Mouse (Mus musculus): Measurements from ENCODE around the gene Eif4g3.

Eif4g3 gene

GRCm38 (mm10) chr4:138107441-138108409 lies 114.9 kb downstream of the Eif4g3 start:
- DNase-seq, result peak; percentile 59 to 63

GRCm38 (mm10) chr4:138108541-138108940 lies 115.7 kb downstream of the Eif4g3 start:
- no peak for DNase-seq

- DNase-seq, result no peak
Observed at GRCm38 (mm10) chr4:138109332-138109731, 116.5 kb downstream of the Eif4g3 start.

GRCm38 (mm10) chr4:138111858-138112257 lies 119.0 kb downstream of the Eif4g3 start:
- DNase-seq, result no peak

- DNase-seq, result no peak
Observed at GRCm38 (mm10) chr4:138119740-138120139, 126.9 kb downstream of the Eif4g3 start.

- DNase-seq, result no peak
Observed at GRCm38 (mm10) chr4:138124046-138124445, 131.2 kb downstream of the Eif4g3 start.

- DNase-seq, result no peak
Observed at GRCm38 (mm10) chr4:138127371-138127770, 134.5 kb downstream of the Eif4g3 start.

GRCm38 (mm10) chr4:138127781-138128180 lies 135.0 kb downstream of the Eif4g3 start:
- no peak for DNase-seq

- no peak for DNase-seq
Observed at GRCm38 (mm10) chr4:138130149-138130548, 137.3 kb downstream of the Eif4g3 start.

GRCm38 (mm10) chr4:138131226-138131625 lies 138.4 kb downstream of the Eif4g3 start:
- no peak for DNase-seq

GRCm38 (mm10) chr4:138131716-138132115 lies 138.9 kb downstream of the Eif4g3 start:
- DNase-seq, result no peak

- no peak for DNase-seq
Observed at GRCm38 (mm10) chr4:138133360-138133759, 140.5 kb downstream of the Eif4g3 start.

- DNase-seq, result no peak
Observed at GRCm38 (mm10) chr4:138137336-138137735, 144.5 kb downstream of the Eif4g3 start.

GRCm38 (mm10) chr4:138137804-138138203 lies 145.0 kb downstream of the Eif4g3 start:
- no peak for DNase-seq

- DNase-seq, result no peak
Observed at GRCm38 (mm10) chr4:138138219-138138618, 145.4 kb downstream of the Eif4g3 start.

- no peak for DNase-seq
Observed at GRCm38 (mm10) chr4:138141358-138141757, 148.5 kb downstream of the Eif4g3 start.

GRCm38 (mm10) chr4:138147176-138147575 lies 154.4 kb downstream of the Eif4g3 start:
- DNase-seq, result no peak

GRCm38 (mm10) chr4:138149977-138150376 lies 157.2 kb downstream of the Eif4g3 start:
- no peak for DNase-seq

- DNase-seq, result no peak
Observed at GRCm38 (mm10) chr4:138151226-138151625, 158.4 kb downstream of the Eif4g3 start.

GRCm38 (mm10) chr4:138153980-138154379 lies 161.2 kb downstream of the Eif4g3 start:
- peak; percentile 62 to 66 for DNase-seq

- DNase-seq, result no peak
Observed at GRCm38 (mm10) chr4:138160918-138161317, 168.1 kb downstream of the Eif4g3 start.

GRCm38 (mm10) chr4:138161550-138161949 lies 168.7 kb downstream of the Eif4g3 start:
- no peak for DNase-seq

- DNase-seq, result no peak
Observed at GRCm38 (mm10) chr4:138163836-138164235, 171.0 kb downstream of the Eif4g3 start.

- no peak for DNase-seq
Observed at GRCm38 (mm10) chr4:138164860-138165259, 172.0 kb downstream of the Eif4g3 start.
